Mouse (Mus musculus) forebrain, embryonic 11.5 days (tissue): ENCODE data around the gene Usp53. TPM values are rescaled to one million over a fixed set of nuclear protein-coding genes. Genes with fewer than 3 reads are reported as not detected.

Experiments
- ATAC-seq: fragments of 200-750 bp; cut with Nextera tagmentation; replicated peaks from 2 replicates; pipeline ENCODE4 v1.8.0; 2017; ENCODE audit warnings: moderate TSS enrichment; ENCODE audit not compliant: low FRiP score
- DNase-seq: peaks from one replicate; pipeline ENCODE4 v3.0.0-alpha.2; 2017; ENCODE audit warnings: low spot score
- H3K27ac ChIP-seq: fragments of 300-500 bp; sonication (generic); 2 replicates; pipeline ENCODE4 v1.5.1; 2014; ENCODE audit warnings: low read depth, low read length
- H3K27me3 ChIP-seq: fragments of 300-500 bp; sonication (generic); 2 replicates; pipeline ENCODE4 v1.6.1; 2014; ENCODE audit warnings: mild to moderate bottlenecking, low read length, mixed read lengths; ENCODE audit not compliant: control insufficient read depth, insufficient read depth
- H3K36me3 ChIP-seq: fragments of 300-500 bp; sonication (generic); 2 replicates; pipeline ENCODE4 v1.6.1; 2014; ENCODE audit warnings: mild to moderate bottlenecking, low read length, moderate library complexity, mixed read lengths; ENCODE audit not compliant: control insufficient read depth, insufficient read depth
- H3K4me1 ChIP-seq: fragments of 300-500 bp; sonication (generic); replicated peaks from 2 replicates; pipeline ENCODE4 v1.6.1; 2014; ENCODE audit warnings: low read length, mixed read lengths; ENCODE audit not compliant: control insufficient read depth, insufficient read depth
- H3K4me2 ChIP-seq: fragments of 300-500 bp; sonication (generic); 2 replicates; pipeline ENCODE4 v1.6.1; 2014; ENCODE audit warnings: low read depth, mild to moderate bottlenecking, low read length, moderate library complexity, mixed read lengths; ENCODE audit not compliant: severe bottlenecking
- H3K4me3 ChIP-seq: fragments of 300-500 bp; sonication (generic); 2 replicates; pipeline ENCODE4 v1.5.1; 2014; ENCODE audit warnings: low read depth, low read length
- H3K9ac ChIP-seq: fragments of 300-500 bp; sonication (generic); 2 replicates; pipeline ENCODE4 v1.6.1; 2014; ENCODE audit warnings: low read length
- H3K9me3 ChIP-seq: fragments of 300-500 bp; sonication (generic); 2 replicates; pipeline ENCODE4 v1.6.1; 2016; ENCODE audit warnings: low read length, mixed read lengths; ENCODE audit not compliant: control insufficient read depth
- WGBS: fragments of 180-500 bp; shearing (Covaris S2); extraction: QIAGEN DNeasy Blood & Tissue Kit; methylation state at CpG from one replicate; pipeline ENCODE4 v1.1.7; 2014; 5-methylcytosine and 5-hydroxymethylcytosine counted together
- polyA plus RNA-seq: library from polyadenylated mRNA; unstranded; fragments of >200 nt; fragmentation: Nextera tagmentation; extraction: Ambion mirVana; gene quantifications from 2 replicates; pipeline ENCODE4 v1.2.1, GENCODE M21; 2014

The Usp53 gene
- polyA plus RNA-seq, 1 experiment from 2014 or later: 6.0 TPM

DNA sequence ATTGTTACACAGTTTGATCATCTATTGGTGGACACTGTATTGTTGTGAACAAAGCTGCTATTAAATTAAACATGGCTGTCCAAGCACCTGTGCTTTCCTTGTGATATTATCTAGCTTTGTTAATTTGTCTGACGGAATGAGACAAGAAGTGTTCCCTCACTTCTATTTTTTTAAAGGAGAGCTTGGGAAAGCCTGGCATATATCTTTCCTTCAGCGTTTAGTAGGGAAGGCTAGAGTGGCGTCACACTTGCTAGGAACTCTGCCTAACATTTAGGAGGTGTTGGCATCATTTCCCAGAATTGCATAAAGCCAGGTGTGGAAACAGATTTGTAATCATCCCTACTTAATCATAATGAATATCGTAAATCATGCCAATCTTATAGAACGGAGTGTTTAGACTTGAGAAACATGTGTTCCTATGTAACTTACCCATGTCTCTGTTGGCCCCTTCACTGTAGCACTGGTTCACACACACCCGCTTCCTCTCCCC is 68.1 kb downstream of the Usp53 start:
- DNase-seq (no peak), ATAC-seq (no peak)
- no peak overlapping the region for H3K4me3 ChIP-seq
- H3K27me3 ChIP-seq: no peaks in the 10 kb centered on the region
- H3K4me1 ChIP-seq: no peaks in the 10 kb centered on the region
- WGBS: 91% methylated on average over 6 of the region's 6 CpGs
- no peak overlapping the region for H3K27ac ChIP-seq
- no peak overlapping the region for H3K9ac ChIP-seq
- no peaks in the 10 kb centered on the region for H3K9me3 ChIP-seq
- no peak overlapping the region for H3K4me2 ChIP-seq
- H3K36me3 ChIP-seq: no peaks in the 10 kb centered on the region

DNA sequence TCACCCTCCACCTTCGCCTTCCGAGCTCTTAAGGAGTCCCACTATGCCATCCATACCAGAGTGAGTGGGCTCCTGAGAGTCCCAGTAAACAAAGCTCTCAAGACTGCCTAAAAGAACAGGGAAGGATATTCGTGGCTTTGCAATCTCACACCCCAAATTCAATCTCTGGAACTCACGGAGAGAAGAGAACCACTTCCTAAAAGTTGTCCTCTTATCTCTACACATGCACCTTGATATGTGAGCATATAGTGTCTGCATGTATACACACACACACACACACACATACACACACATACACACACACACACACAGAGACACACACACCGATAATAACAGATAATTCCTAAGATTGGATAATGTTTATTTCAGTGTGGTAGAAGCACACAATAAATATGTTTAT is 68.8 kb downstream of the Usp53 start:
- no peaks in the 10 kb centered on the region for H3K36me3 ChIP-seq
- 87% methylated on average over 5 of the region's 5 CpGs for WGBS

DNA sequence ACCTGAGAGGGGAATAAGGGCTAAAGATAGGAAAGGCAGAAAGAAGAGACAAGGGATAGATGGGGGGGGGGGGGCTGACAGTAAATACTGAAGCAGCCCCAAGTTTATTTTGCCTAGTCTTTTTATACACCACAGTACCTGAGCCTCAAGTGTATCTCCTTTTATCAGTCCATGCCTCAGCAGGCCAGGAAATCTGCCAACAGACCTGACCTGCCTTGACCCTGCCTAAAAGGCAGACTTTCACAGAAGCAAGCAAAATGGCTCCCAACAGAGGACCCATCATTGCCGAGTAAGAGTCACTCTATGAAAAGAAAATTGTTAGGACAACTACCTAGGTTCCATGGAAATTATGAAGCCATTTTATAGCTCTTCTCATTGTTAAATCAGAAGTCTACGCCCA is 76.5 kb downstream of the Usp53 start:
- Histone ChIP-seq H3K9ac (no peak overlapping the region), H3K27ac (no peak overlapping the region), H3K9me3 (no peaks in the 10 kb centered on the region), H3K4me3 (no peak overlapping the region), H3K4me2 (no peak overlapping the region), H3K27me3 (no peaks in the 10 kb centered on the region), H3K36me3 (no peaks in the 10 kb centered on the region), H3K4me1 (no peaks in the 10 kb centered on the region)
- WGBS: 83% methylated on average over 2 of the region's 2 CpGs
- ATAC-seq: no peak
- DNase-seq: no peak

More for the DNA sequence above, 68.8 kb downstream of the Usp53 start:
- Histone ChIP-seq H3K9ac (no peak overlapping the region), H3K27ac (no peak overlapping the region), H3K4me2 (no peak overlapping the region), H3K27me3 (no peaks in the 10 kb centered on the region), H3K4me3 (no peak overlapping the region), H3K9me3 (no peaks in the 10 kb centered on the region), H3K4me1 (no peaks in the 10 kb centered on the region)
- ATAC-seq (no peak), DNase-seq (no peak)

DNA sequence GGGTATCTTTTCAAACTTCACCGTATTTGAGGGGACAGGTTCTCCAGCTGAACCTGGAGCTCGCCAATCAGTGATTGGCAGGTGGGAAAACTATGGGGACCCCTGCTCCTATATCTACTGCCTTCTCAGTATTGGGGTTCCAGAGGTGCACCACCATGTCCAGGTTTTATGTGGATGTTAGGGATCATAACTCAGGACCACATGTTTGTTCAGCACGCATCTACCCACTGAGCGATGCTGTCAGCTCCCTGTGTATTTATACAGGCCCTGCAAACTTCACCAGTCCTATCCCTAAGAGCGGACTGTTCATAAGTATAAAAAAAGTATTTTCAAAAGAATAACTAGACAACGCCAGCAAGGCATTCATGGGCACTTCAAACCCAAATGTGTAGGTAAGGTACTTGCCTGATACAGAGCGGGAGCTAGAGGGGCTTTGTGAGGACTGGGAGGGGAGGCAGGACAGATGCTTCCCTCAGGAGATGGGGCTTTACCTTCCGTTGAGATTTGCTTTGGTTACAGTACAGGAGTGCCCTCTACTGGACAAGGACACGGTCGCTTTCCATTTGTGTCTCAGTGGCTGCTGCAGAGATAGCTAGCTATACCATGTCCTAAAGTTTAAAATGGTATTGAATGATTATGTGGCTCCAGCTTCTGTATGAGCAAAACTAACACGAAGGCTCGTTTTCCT is 80.4 kb downstream of the Usp53 start:
- DNase-seq (peak; percentile 71), ATAC-seq (peak; percentile 83)
- H3K36me3 ChIP-seq: no peaks in the 10 kb centered on the region
- H3K4me1 ChIP-seq: no peaks in the 10 kb centered on the region
- no peak overlapping the region for H3K4me2 ChIP-seq
- no peaks in the 10 kb centered on the region for H3K9me3 ChIP-seq
- 43% methylated on average over 12 of the region's 12 CpGs for WGBS
- no peak overlapping the region for H3K9ac ChIP-seq
- no peak overlapping the region for H3K4me3 ChIP-seq
- H3K27ac ChIP-seq: no peak overlapping the region
- H3K27me3 ChIP-seq: no peaks in the 10 kb centered on the region

DNA sequence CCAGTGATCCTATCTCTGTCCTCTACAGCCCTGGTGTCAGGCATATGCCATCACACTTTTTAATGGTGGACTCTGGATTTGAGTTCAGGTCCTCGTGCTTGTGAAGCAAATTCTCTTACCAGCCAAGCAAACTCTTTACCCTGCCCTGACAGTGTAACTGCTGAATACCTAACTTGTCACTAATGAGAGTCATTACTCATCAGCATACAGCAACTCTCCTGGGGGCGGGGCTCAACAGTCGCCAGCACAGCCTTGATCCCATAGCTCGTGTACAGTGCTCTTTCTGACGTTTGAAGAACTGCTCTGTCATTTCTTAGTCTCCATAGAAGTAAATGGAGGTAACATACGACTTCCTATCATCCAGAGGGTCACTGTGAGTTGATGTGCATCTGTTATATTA is 86.1 kb downstream of the Usp53 start:
- Histone ChIP-seq H3K9ac (no peak overlapping the region), H3K27ac (no peak overlapping the region), H3K4me1 (no peaks in the 10 kb centered on the region), H3K36me3 (no peaks in the 10 kb centered on the region), H3K27me3 (no peaks in the 10 kb centered on the region), H3K9me3 (no peaks in the 10 kb centered on the region), H3K4me3 (no peak overlapping the region), H3K4me2 (no peak overlapping the region)
- no peak for DNase-seq
- no peak for ATAC-seq
- 65% methylated on average over 6 of the region's 6 CpGs for WGBS

DNA sequence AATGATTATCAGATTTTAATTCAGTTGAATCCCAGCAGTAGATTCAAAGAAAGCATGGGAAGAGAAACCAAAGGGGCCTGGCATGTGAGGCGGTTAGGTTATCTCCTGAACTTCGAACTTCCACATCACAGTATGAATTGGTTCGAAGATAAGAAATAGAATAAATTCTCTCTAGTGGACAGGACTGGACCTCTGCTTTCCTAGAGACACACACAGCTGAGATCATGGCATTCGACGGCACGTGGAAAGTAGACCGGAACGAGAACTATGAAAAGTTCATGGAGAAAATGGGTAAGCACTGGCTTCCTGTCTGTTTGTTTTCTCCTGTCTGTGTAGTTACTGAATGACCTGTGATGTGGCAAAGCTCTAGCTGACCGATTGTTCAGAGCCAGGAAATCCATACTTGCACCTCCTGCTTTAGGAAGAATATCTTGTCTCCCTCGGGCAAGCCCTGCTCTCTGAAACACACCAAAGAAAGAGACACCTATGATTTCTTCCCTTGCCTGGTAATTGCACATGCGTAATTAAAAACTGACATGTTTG is 89.0 kb downstream of the Usp53 start:
- no peak for ATAC-seq
- DNase-seq: no peak
- Histone ChIP-seq H3K27ac (no peak overlapping the region), H3K36me3 (no peaks in the 10 kb centered on the region), H3K4me1 (no peaks in the 10 kb centered on the region), H3K4me3 (no peak overlapping the region), H3K9me3 (no peaks in the 10 kb centered on the region), H3K27me3 (no peaks in the 10 kb centered on the region), H3K4me2 (no peak overlapping the region), H3K9ac (no peak overlapping the region)
- 91% methylated on average over 11 of the region's 11 CpGs for WGBS

DNA sequence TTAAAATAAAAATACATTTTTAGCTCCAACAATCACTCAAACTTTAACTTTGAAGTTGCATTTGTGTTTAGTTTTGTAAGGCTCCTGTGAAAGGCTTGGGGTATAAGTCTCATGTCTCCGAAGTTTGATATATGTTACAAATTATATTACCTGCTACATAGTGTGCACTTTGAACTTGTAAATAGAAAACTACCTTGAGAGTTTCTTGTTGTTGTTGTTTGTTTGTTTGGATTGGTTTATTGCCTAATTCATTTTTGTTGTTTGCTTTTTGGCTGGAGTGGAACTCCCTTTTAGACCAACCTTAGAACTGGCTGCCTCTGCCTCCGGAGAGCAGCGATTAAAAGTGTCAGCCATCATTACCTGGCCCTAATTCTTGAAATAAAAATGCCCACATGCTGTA is 89.5 kb downstream of the Usp53 start, which contains the start of gene Fabp2:
Gene Fabp2, plus strand, starts transcription at position 301 of the 400 bp plus-strand sequence.
- Histone ChIP-seq H3K27me3 (no peaks in the 10 kb centered on the region), H3K9ac (no peak within 1 kb of the TSS), H3K4me1 (no peaks in the 10 kb centered on the region), H3K36me3 (no peaks in the 10 kb centered on the region), H3K4me3 (no peak within 1 kb of the TSS), H3K27ac (no peak within 1 kb of the TSS), H3K9me3 (no peaks in the 10 kb centered on the region), H3K4me2 (no peak within 1 kb of the TSS)
- DNase-seq (no peak), ATAC-seq (no peak)
- WGBS: 92% methylated on average over 3 of the region's 3 CpGs

DNA sequence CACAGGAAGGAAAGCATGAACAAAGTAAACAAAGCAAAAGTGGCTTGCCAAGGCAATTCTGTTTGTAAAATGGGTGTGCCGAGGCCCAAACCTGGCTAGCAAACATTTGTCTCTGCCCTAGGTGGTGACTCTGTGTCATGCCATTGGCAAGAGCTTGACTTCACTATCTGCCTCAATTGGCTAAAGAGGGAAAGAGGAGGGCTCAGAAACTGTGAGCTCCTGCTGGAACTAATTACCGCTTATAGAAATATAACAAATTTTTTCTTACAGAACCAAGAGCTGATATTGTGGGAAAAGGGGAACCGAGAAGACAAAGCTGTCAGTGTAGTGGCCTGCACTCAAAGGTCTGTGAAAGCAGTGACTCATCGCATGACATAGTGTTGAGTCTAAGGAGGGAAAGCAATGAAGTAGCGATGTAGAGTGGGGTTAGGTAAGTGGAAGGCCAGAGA is 95.9 kb downstream of the Usp53 start:
- H3K4me1 ChIP-seq: no peaks in the 10 kb centered on the region
- H3K9me3 ChIP-seq: no peaks in the 10 kb centered on the region
- 93% methylated on average over 5 of the region's 5 CpGs for WGBS
- H3K27ac ChIP-seq: no peak overlapping the region
- no peak overlapping the region for H3K4me3 ChIP-seq
- H3K4me2 ChIP-seq: no peak overlapping the region
- H3K36me3 ChIP-seq: no peaks in the 10 kb centered on the region
- ATAC-seq (no peak), DNase-seq (no peak)
- H3K27me3 ChIP-seq: no peaks in the 10 kb centered on the region
- no peak overlapping the region for H3K9ac ChIP-seq
